Mouse (Mus musculus) liver, embryonic 15.5 days (tissue): ENCODE measurements around the gene Pla2g3. TPM values are rescaled to one million over a fixed set of nuclear protein-coding genes. Genes with fewer than 3 reads are reported as not detected.

Experiments
- polyA plus RNA-seq: library from polyadenylated mRNA; unstranded; fragments of >200 nt; fragmentation: Nextera tagmentation; extraction: Ambion mirVana; gene quantifications from 2 replicates; pipeline ENCODE4 v1.2.1, GENCODE M21; 2015

The Pla2g3 gene
- polyA plus RNA-seq, 1 experiment from 2014 or later: 0.06 TPM

Other genes starting within 250 kb of the Pla2g3 start
- 108 and 110 TPM in 2 replicates for gene Drg1, start 221.9 kb upstream of the Pla2g3 start, polyA plus RNA-seq
- gene Patz1, start 199.4 kb upstream of the Pla2g3 start, polyA plus RNA-seq: 11.5 and 12.6 TPM in 2 replicates
- 1.3 and 1.4 TPM in 2 replicates for gene Pik3ip1, start 157.9 kb upstream of the Pla2g3 start, polyA plus RNA-seq
- gene Limk2, start 79.1 kb upstream of the Pla2g3 start, polyA plus RNA-seq: 7.6 and 9.0 TPM in 2 replicates
- 7.5 and 9.2 TPM in 2 replicates for gene Rnf185, start 35.9 kb upstream of the Pla2g3 start, polyA plus RNA-seq
- gene Inpp5j, start 16.5 kb downstream of the Pla2g3 start, polyA plus RNA-seq: 0.89 and 0.90 TPM in 2 replicates
- 9.9 and 10.5 TPM in 2 replicates for gene Selenom, start 26.4 kb downstream of the Pla2g3 start, polyA plus RNA-seq
- 12.7 and 12.9 TPM in 2 replicates for gene Smtn, start 52.3 kb downstream of the Pla2g3 start, polyA plus RNA-seq
- 5.5 and 6.8 TPM in 2 replicates for gene Morc2a, start 160.9 kb downstream of the Pla2g3 start, polyA plus RNA-seq